Mouse (Mus musculus) cerebellum, adult 11-12 months (tissue): ENCODE results near the gene Gm13287.
"Not testable (repeated sequence)": the region's sequence is repeated elsewhere in the genome, so short reads cannot be mapped to it uniquely, and the experiment has no call there.

Experiments used
- DNase-seq: peaks from one replicate; pipeline ENCODE4 v3.0.0; 2022

Gm13287 gene

DNA sequence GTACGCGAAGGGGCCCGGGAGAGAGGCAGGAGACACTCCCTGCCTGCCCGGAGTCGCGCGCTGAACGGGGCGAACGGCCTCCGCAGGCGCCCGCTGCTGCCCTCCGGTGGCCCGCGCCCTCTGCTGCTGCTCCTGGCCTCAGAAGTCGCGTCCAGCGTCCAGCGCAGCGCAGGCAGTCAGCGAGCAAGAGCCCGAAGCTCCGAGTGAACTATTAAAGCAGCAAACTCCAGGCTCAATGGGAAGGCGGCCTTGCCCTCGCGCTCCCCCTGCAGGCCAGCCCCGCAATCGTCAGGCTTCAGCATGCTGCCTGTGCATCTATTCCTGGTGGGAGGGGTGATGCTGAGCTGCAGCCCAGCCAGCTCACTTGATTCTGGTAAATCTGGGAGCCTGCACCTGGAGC lies at the start of gene Gm13287:
Gene Gm13287 (plus strand): TSS at position 301 of the 400 bp plus-strand sequence.
- DNase-seq = not testable (repeated sequence)

DNA sequence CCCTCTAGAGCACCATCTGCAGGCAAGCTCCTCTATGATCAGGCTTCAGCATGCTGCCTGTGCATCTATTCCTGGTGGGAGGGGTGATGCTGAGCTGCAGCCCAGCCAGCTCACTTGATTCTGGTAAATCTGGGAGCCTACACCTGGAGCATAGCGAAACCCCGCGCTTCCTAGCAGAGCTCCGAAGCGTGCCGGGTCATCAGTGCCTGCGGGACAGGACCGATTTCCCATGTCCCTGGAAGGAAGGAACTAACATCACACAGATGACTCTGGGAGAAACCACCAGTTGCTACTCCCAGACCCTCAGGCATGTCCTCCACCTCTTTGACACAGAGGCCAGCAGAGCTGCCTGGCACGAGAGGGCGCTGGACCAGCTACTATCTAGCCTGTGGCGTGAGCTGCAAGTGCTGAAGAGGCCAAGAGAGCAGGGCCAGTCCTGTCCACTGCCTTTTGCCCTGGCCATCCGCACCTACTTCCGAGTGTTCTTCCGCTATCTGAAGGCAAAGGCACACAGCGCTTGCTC lies 48.2 kb upstream of the Gm13287 start, which contains the start of gene Gm13271:
Gene Gm13271 (plus strand): TSS at position 51 of the 523 bp plus-strand sequence.
- peak; percentile 90 for DNase-seq

GRCm38 (mm10) chr4:88756581-88757513 lies 46.2 kb upstream of the Gm13287 start:
- DNase-seq = not testable (repeated sequence)

DNA sequence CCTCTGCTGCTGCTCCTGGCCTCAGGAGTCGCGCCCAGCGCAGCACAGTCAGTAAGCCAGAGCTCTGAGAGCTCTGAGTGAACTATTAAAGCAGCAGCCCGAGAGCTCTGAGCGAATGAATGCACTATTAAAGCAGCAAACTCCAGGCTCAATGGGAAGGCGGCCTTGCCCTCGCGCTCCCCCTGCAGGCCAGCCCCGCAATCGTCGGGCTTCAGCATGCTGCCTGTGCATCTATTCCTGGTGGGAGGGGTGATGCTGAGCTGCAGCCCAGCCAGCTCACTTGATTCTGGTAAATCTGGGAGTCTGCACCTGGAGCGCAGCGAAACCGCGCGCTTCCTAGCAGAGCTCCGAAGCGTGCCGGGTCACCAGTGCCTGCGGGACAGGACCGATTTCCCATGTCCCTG lies 45.4 kb upstream of the Gm13287 start:
- DNase-seq = peak; percentile 96

DNA sequence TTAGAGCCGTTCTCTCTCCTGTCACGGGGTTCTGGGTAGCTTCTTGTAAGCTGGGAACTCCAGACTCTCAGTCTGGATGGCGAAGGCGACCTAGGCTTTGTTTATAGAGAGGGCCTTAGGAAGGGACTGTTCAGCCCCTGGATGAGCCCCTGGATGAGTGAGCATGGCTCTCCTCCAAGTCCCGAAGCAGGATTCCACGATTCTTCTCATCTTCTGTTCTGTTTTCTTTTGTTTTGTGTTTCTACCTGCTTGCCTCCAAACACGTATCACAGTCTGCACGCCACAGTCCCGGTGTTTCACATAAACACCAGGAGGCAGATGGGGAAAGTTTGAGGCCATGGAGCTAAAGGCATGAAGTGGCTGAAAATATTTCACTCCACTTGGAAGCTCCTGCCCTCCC lies 44.3 kb upstream of the Gm13287 start:
- DNase-seq = peak; percentile 52

DNA sequence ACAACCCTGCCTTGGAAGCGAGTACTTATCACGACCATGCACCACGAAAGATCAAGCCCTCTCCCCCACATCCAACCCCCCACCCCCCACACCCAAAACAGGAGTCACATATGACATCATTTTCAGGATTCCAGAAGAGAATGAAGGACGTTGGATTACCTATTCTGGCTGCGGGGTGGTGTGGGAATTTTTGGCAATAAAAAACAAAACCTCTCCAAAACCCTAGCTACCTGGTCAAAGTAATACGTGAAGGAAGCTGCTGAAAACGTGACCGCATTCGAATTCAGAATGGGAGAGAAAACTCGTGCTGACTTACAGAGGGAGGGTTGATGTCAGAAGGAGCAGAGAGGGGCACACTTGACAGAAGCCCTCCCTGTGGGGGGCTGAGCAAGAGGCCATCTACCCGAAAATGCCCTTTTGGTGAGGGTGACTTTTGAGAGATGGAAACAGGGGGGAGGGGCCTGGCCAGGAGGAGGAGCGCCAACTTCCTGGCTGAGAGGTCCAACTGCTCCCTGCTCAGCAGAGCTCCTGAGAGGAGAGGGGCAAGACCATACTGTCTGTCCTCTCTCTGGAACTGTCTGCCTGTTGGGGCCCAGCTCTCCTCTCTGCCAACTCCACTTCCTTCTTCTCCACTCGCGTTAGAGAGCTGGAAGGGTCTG lies 43.3 kb upstream of the Gm13287 start, which contains the start of gene Gm13283:
Gene Gm13283 (plus strand): TSS at position 510 of the 659 bp plus-strand sequence.
- DNase-seq = peak; percentile 74

GRCm38 (mm10) chr4:88760431-88760830 lies 42.6 kb upstream of the Gm13287 start:
- DNase-seq = peak; percentile 80

DNA sequence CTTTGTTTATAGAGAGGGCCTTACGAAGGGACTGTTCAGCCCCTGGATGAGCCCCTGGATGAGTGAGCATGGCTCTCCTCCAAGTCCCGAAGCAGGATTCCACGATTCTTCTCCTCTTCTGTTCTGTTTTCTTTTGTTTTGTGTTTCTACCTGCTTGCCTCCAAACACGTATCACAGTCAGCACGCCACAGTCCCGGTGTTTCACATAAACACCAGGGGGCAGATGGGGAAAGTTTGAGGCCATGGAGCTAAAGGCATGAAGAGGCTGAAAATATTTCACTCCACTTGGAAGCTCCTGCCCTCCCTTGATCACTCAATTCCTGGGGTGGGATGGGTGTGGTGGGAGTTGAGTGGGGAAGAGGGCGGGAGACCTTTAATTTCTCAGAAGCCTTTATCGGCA lies 41.3 kb upstream of the Gm13287 start:
- DNase-seq = peak; percentile 89

DNA sequence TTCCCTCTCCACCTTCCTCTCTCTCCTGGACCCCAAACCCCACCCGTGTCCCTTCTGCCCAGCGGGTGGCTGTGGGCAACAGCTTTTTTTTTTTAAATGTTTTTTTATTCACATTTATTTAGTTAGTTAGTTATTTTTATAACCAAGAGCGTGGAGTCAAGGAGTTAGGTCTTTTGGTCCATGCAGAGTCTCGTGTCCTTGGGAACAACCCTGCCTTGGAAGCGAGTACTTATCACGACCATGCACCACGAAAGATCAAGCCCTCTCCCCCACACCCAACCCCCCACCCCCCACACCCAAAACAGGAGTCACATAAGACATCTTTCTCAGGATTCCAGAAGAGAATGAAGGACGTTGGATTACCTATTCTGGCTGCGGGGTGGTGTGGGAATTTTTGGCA lies 40.7 kb upstream of the Gm13287 start:
- peak; percentile 58 for DNase-seq

DNA sequence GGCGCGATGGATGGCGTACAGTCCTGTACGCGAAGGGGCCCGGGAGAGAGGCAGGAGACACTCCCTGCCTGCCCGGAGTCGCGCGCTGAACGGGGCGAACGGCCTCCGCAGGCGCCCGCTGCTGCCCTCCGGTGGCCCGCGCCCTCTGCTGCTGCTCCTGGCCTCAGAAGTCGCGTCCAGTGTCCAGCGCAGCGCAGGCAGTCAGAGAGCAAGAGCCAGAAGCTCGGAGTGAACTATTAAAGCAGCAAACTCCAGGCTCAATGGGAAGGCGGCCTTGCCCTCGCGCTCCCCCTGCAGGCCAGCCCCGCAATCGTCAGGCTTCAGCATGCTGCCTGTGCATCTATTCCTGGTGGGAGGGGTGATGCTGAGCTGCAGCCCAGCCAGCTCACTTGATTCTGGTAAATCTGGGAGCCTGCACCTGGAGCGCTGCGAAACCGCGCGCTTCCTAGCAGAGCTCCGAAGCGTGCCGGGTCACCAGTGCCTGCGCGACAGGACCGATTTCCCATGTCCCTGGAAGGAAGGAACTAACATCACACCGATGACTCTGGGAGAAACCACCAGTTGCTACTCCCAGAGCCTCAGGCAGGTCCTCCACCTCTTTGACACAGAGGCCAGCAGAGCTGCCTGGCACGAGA lies 39.6 kb upstream of the Gm13287 start:
- DNase-seq = peak; percentile 65

GRCm38 (mm10) chr4:88773534-88773933 lies 29.5 kb upstream of the Gm13287 start, which contains the start of gene Gm13290:
Gm13290 (plus strand) TSS chr4:88773834.
- not testable (repeated sequence) for DNase-seq

- DNase-seq = not testable (repeated sequence)
These were observed 26.4 kb upstream of the Gm13287 start, which contains the start of gene Gm13289 for GRCm38 (mm10) chr4:88776622-88777021. Gm13289 (plus strand) TSS chr4:88776922.

GRCm38 (mm10) chr4:88779550-88779949 lies 23.5 kb upstream of the Gm13287 start, which contains the start of gene Gm13272:
Gm13272 (plus strand) TSS chr4:88779850.
- not testable (repeated sequence) for DNase-seq

DNA sequence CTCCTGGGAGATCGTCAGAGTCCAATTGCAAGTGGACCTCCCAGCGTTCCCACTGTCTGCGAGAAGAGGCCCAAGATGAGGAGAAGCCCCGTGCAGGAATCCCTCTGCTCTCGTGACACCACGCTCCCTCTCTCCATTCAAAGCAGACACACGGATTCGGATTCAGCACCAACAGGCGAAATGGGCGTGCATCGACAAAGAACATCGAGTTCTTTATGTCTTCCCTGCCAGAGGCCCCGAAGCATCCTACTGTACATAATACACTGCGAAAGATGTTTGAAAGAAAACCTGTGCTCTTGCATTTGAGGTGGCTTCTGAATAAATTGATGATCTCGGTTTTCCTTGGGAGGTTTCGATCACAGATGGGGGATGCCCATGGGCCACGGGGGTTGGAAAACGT lies 22.7 kb upstream of the Gm13287 start:
- DNase-seq = peak; percentile 47

GRCm38 (mm10) chr4:88781831-88782230 lies 21.2 kb upstream of the Gm13287 start, which contains the start of gene Ifnz:
Ifnz (plus strand) TSS chr4:88782131.
- DNase-seq = not testable (repeated sequence)

DNA sequence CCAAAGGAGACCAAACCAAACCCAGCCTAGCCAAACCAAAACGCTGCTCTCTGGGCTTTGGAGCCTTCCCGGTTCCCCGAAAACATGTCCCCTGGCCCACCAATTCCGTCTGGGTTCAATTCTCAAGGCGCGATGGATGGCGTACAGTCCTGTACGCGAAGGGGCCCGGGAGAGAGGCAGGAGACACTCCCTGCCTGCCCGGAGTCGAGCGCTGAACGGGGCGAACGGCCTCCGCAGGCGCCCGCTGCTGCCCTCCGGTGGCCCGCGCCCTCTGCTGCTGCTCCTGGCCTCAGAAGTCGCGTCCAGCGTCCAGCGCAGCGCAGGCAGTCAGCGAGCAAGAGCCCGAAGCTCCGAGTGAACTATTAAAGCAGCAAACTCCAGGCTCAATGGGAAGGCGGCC lies 20.7 kb upstream of the Gm13287 start:
- not testable (repeated sequence) for DNase-seq

DNA sequence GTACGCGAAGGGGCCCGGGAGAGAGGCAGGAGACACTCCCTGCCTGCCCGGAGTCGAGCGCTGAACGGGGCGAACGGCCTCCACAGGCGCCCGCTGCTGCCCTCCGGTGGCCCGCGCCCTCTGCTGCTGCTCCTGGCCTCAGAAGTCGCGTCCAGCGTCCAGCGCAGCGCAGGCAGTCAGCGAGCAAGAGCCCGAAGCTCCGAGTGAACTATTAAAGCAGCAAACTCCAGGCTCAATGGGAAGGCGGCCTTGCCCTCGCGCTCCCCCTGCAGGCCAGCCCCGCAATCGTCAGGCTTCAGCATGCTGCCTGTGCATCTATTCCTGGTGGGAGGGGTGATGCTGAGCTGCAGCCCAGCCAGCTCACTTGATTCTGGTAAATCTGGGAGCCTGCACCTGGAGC lies 17.6 kb upstream of the Gm13287 start, which contains the start of gene Gm13276:
Gene Gm13276 (plus strand): TSS at position 301 of the 400 bp plus-strand sequence.
- DNase-seq = not testable (repeated sequence)

DNA sequence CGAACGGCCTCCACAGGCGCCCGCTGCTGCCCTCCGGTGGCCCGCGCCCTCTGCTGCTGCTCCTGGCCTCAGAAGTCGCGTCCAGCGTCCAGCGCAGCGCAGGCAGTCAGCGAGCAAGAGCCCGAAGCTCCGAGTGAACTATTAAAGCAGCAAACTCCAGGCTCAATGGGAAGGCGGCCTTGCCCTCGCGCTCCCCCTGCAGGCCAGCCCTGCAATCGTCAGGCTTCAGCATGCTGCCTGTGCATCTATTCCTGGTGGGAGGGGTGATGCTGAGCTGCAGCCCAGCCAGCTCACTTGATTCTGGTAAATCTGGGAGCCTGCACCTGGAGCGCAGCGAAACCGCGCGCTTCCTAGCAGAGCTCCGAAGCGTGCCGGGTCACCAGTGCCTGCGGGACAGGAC lies 14.7 kb upstream of the Gm13287 start, which contains the start of gene Gm13277:
Gene Gm13277 (plus strand): TSS at position 231 of the 400 bp plus-strand sequence.
- DNase-seq = peak; percentile 74

- not testable (repeated sequence) for DNase-seq
These were observed 11.8 kb upstream of the Gm13287 start, which contains the start of gene Gm13278 for GRCm38 (mm10) chr4:88791250-88791649. Gm13278 (plus strand) TSS chr4:88791550.

- peak; percentile 76 for DNase-seq
These were observed 8.9 kb upstream of the Gm13287 start, which contains the start of gene Gm13275 for GRCm38 (mm10) chr4:88793936-88794675. Gm13275 (plus strand) TSS chr4:88794487.

GRCm38 (mm10) chr4:88797097-88797496 lies 6.0 kb upstream of the Gm13287 start, which contains the start of gene Gm13279:
Gm13279 (plus strand) TSS chr4:88797397.
- DNase-seq = not testable (repeated sequence)
